Mouse (Mus musculus) yolk sac, embryonic 10.5 days (tissue): Measurements from ENCODE around the gene Art2b.
A peak's percentile ranks its signal among the peaks of the same experiment; 100 is the strongest.
"Not testable (repeated sequence)": the region's sequence is repeated elsewhere in the genome, so short reads cannot be mapped to it uniquely, and the experiment has no call there.

Experiments used
- DNase-seq: peaks from one replicate; pipeline ENCODE4 v3.0.0-alpha.2; 2017; ENCODE audit warnings: low spot score

The Art2b gene

GRCm38 (mm10) chr7:101585408-101585807 lies at the start of gene Art2b:
Gene Art2b (minus strand): TSS chr7:101585600.
- DNase-seq: no peak

GRCm38 (mm10) chr7:101634513-101634912 lies 49.1 kb upstream of the Art2b start:
- no peak for DNase-seq

GRCm38 (mm10) chr7:101633629-101634177 lies 48.3 kb upstream of the Art2b start:
- DNase-seq: no peak

GRCm38 (mm10) chr7:101628481-101628880 lies 43.1 kb upstream of the Art2b start:
- DNase-seq: no peak

DNA sequence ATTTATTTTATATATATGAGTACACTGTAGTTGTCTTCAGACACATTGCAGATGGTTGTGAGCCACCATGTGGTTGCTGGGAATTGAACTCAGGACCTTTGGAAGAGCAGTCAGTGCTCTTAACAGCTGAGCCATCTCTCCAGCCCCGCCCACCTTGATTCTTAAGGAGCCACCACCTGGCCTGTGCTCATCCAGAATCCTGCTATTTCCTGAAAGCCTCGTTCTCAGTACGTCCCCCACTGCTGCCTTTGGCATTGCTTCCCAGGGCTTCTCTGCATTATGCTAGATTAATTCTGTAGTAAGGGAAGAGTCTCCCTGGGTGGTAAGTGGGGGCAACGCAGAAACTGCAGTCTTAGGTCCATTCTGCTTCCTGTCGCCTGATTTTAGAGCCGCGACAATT lies 41.8 kb upstream of the Art2b start:
- DNase-seq: not testable (repeated sequence)

- no peak for DNase-seq
Measured at GRCm38 (mm10) chr7:101624283-101624682, 38.9 kb upstream of the Art2b start.

DNA sequence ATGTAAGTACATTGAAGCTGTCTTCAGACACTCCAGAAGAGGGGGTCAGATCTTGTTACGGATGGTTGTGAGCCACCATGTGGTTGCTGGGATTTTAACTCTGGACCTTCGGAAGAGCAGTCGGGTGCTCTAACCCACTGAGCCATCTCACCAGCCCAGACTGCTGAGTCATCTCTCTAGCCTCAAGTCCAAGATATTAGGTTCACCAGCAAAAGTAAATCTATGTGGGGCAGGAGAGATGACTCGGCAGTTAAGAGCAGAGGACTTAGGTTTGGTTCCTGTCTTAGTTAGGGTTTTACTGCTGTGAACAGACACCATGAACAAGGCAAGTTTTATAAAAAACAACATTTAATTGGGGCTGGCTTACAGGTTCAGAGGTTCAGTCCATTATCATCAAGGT lies 36.5 kb upstream of the Art2b start:
- not testable (repeated sequence) for DNase-seq

- DNase-seq: peak; percentile 13
Measured at GRCm38 (mm10) chr7:101620373-101620772, 35.0 kb upstream of the Art2b start.

DNA sequence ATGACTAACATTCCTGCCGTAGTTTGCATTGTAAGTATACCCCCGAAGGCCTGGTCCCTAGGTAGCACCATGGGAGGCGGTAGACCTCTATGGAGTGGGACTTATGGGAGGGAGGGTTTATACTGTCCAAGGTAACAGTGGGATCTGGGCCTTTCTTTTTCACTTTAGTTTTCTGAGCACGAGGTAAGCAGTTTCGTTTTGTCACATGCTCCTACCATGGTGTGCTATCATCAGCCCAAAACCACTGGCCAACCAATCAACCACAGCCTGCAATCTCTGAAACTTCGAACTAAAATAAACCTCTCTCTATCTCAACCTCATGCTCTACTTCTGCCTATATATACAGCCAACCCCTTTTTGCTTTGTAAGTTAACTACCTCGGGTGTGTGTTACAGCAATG lies 32.9 kb upstream of the Art2b start:
- no peak for DNase-seq

DNA sequence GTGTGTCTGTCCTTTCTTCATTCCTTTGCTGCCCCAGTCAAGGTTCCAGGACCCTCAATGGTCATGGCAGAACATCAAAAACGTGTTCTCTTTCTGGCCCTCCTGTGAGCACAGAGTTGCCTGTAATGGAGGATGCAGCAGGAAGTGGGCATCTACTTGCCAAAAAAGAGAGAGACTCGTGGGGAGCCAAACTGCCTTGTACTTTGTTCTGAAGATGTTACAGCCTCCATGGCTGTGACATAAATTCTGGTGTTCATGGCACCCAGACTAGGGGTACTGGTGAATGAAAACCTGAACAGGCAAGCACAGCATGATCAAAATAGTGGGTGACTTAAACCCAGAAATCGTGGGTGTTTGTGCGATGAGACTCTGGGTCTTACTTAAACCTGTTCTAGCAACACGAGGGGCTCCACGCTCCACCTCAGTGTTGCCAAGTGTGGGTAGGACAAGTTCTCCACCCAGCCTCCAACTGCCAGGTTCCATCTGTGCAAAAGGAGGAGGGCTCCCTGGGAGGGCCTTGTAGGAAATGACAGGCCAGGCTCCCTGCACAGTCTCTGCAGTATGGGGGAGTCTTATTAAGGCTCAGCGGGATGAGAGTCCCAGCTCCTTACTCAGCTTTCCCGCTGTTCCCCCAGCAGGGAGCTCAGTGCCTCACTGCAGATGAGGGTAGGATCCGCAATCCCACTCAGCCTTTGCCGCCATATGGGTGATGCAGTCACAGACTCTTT lies 32.2 kb upstream of the Art2b start:
- no peak for DNase-seq

- DNase-seq: peak; percentile 55
Measured at GRCm38 (mm10) chr7:101616136-101616835, 30.9 kb upstream of the Art2b start.

DNA sequence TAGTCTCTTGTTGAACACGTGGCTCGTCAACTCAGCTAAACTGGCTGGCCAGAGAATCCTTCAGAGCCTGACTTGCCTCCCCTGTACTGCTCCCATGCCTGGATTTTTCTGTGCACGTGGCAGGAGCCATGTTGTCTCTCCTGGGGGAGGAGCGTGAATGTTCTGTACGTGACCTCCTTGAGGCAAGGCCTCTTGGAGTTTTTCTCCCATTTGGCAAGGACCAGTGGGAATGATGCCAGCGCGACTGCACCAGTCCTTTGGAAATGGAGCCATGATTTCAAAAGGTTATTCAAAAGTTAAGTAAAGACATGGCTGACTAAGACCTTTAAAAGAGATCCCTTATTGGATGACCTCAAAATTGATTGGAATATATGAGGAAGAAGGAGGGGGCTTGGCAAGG lies 30.0 kb upstream of the Art2b start:
- DNase-seq: no peak

GRCm38 (mm10) chr7:101612786-101613527 lies 27.6 kb upstream of the Art2b start:
- DNase-seq: peak; percentile 37

- DNase-seq: no peak
Measured at GRCm38 (mm10) chr7:101607845-101608244, 22.4 kb upstream of the Art2b start.

DNA sequence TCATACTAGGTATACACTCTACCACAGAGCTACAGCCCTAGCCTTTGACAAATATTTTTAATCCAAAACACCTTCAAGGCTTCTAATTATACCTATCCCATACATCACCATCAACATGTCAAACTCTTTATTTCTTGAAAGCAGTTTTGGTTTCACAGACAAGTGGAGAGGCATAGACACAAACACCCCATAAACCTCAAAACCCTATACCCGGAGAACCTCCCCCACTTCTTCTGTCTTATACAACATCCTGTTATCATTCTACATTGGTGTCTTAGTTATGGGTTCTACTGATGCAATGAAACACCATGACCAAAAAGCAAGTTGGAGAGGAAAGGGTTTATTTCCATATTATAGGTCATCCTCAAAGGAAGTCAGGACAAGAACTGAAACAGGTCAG lies 15.0 kb upstream of the Art2b start:
- DNase-seq: no peak

DNA sequence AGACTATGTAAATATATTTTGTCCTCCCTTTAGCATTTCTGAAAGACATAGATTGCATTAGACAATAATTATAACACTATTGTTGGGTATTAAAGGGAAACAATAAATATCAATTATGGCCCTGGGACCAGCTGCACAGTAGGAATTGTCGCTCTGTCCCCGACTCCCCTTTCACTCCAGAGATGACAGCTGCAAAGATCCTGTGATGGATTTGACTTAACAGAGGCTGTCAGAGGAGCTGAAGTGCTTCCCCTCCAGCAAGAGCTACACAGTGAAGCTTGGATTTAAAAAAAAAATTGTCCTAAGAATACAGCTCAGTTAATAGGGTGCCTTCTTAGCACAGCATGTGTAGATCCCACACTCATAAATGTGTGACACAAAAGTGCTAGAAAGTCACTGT lies 13.1 kb upstream of the Art2b start:
- no peak for DNase-seq

DNA sequence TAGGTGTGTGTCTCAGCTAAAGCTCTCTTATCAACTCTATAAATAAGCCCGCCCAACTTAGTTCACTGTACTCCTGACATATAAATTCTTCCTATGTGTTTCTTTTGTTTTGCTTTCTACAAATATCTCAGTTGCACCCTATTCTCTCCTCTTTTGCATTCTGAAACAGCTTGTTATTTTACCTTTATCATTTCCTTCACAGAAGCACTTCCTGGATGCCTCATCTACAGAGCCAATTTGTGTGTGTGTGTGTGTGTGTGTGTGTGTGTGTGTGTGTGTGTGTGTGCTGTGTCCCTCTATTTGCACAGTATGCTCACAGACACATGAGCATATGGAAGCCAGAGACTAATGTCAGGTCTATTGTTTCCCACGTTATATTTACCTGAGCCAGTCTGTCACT lies 9.6 kb upstream of the Art2b start:
- no peak for DNase-seq

DNA sequence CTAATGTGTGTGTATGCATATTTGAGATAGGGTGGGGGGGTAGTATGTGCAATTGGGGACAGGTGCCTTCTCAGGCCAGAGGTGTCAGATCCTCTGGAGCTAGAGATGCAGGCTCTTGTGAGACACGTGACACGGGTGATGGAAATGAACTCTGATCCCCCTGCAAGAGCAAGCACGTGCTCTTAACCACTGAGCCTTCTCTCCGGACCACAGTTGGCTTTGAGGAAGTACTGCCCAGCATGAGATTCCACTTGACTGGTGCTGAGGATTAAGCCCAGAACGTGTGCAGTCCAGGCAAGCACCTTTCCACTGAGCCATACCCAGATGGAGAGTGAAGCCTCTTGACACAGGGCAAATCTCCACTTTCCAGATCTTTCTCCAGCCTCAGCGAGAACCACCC lies 1.1 kb downstream of the Art2b start:
- DNase-seq: not testable (repeated sequence)

GRCm38 (mm10) chr7:101582012-101582411 lies 3.4 kb downstream of the Art2b start:
- DNase-seq: no peak

GRCm38 (mm10) chr7:101580863-101581262 lies 4.5 kb downstream of the Art2b start:
- DNase-seq: not testable (repeated sequence)

GRCm38 (mm10) chr7:101574413-101574812 lies 11.0 kb downstream of the Art2b start:
- no peak for DNase-seq

DNA sequence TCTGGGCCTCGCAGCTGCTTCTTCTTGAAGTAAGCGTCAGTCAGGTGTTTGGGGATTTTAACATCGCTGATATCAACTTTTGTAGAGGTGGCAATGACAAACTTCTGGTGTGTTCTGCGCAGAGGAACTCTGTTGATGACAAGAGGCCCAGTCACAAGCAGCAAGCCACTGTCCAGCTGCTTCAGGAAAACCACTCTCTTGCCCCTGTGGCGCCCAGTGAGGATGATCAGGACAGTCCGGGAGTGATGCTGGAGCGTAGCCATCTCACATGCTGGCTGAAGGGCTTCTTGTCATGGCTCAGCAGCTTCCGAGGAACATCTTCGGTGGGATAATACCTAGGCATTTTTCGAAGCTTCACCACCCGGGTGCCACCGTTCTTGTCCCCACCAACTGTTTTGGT lies 11.8 kb downstream of the Art2b start:
- DNase-seq: not testable (repeated sequence)

GRCm38 (mm10) chr7:101564086-101564485 lies 21.3 kb downstream of the Art2b start:
- no peak for DNase-seq
